Mouse (Mus musculus) CD4-positive, CD25-positive, alpha-beta regulatory T cell, adult 2 months (primary cell): ENCODE measurements around the gene Poc1a.
A peak's percentile ranks its signal among the peaks of the same experiment; 100 is the strongest.

Experiments
- DNase-seq: peaks from one replicate; pipeline ENCODE4 v3.0.0-alpha.2; 2012; ENCODE audit warnings: low read depth, low spot score

Gene Poc1a

DNA sequence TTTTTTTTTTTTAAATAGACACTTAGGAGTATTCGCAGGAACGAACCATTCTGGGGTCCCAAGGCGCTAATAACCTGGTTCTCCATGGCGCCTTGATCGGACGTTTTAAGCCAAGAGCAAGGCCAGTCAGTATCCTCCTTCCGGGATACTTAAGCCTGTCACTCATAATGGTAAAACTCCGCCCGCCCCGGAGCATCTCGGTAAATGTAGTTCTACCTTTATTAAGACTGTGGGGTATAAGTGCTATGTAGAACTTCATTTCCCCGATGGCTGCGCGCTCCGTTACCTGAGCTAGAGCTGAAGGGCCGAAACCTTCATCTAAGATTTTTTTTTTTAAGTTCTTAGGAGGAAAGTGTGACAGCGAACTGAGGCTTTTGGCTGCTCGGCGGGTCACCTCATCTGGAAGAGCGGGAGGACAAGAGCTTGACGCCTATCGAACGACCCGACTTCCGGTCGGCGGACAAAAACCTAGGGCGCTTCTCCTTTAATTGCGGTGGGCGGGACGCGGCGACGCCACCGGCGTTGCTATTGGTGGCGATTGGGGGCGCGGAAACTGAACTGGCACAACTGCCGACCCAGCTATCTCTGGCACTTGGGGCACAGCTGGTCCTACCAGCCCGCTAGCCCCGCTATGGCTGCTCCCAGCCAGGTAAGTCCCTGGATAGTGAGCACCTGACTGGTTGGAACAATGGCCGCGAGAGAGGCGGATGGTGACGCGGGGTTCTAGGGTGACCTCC lies at the start of gene Poc1a:
TSS of gene Poc1a (plus strand) at position 254 of the 737 bp plus-strand sequence.
- DNase-seq = peak; percentile 95

DNA sequence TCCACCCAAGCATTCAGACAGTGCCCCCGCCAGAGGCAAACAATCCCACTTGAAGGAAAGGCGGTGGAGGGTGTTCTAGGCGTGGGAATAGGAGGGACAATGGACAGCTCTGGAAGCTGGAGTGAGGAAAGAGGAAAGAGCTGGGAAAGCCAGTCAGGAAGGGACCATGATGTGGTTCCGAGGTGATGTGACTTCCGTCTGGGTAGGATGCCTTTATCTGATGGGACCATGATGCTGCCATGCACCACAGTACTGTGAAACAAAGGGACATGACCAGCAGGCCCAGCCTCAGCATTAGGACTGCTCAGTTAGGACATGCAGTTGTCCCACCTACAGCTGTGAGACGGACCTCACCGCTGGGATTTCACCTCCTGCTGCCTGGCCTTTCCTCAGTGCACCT lies 49.6 kb upstream of the Poc1a start:
- no peak for DNase-seq

DNA sequence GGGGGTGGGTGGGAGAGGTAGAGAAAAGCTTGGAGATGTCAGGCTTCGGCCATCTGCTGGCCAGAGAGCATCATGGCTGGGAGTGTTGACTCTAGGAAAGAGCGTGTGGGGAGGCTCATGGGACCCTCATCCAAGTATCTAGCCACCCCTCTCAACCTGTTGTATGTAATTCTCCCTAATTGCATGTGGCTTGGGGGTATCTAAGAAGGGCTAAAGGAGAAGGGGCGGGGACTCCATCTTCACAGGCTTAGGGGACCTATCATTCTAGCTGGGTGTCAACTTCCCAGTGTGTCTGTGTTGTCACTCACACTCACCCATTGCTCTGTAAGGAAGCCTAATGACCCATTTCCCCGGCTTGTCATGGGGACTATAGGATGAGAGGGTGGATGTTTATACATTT lies 49.0 kb upstream of the Poc1a start:
- DNase-seq = no peak

DNA sequence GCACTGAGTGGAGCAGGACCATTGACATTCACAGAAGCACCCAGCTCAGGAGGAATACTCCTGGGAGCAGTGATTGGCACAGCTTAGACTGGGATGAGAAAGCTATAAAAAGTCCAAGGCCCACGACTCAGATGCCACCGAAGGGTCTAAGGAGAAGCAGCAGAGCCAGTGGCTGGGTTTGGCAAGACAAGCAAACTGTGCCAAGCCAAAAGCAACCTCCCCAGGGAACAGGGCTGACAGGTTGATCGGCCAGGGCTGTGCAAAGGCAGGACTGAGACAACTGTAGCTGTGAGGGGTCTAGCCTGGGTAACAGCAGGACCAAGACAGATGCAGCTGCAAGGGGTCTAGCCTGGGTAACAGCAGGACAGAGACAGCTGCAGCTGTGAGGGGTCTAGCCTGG lies 47.9 kb upstream of the Poc1a start:
- no peak for DNase-seq

DNA sequence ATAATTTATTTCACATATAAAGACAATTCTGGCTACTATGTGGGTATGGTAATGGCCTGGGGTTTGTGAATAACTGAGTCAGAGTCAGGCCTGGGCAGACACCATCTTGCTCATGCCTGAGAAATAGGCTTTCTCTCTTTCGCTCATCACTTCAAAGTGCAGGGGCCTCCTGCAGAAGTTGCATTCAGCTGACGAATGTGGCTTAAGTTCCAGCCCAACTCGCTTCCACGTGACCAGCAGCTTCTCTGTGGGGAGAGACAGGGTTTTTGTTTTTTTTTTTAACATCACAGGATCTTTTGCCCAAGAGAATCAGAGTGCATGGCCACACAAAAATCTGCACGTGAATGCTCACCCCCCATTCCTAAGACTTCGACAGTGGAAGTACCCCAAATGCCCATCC lies 46.9 kb upstream of the Poc1a start:
- no peak for DNase-seq

DNA sequence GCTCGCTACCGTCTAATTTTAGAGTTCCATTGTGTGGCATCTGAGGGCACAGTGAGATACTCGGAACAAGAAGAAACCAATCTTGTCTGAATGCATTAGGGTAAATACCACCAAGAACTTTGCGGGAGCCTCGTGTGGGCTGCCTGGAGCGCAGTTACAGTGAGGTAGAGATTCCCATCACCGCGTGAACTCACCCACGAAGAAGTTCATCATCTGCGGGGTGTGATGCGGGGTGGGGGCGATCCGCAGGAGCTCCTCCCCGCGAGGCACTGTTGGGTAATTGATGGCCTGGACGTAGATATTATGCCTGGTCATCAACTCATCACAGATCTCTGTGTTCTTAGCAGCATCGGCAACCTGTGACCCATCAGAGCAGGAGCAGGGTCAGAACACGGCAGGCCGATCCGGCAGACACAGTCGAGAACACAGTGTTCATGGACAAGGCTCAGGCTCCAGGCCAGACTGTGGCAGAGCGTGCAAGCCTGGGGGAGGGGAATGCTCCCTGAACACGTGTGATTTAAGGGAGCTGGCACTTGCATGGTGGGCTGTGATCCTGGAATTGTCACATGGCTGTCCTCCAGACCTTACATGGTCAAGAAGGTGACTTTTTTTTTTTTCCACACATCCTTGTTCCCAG lies 45.5 kb upstream of the Poc1a start:
- no peak for DNase-seq

DNA sequence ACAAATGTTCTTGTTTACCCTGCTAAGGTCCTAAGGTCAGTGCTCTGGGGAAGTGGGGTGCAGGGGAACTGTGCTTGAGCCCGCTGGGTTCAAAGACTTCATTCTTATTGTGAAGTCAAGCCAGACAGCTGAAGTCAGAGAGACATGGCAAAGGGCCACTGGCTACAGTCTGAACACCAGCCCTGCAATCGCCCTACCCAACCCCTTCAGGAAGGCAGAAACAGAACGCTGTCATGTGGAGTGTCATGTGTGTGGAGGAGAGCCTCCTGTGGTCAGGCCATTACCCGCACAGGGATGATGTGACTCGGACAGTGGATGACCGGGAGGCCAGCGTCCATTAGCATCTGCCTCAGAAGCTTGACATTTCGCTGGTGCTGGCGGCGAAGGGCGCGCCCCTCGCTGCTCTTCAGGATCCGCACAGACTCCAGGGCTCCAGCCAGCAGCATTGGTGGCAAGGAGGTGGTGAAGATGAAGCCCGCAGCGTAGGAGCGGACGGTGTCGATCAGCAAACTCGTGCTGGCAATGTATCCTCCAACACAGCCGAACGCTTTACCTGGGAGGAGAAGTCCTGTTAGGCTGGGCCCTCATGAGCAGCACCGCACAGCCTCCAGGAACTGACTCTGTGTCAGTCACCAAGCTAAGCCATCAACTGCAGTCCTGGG lies 44.6 kb upstream of the Poc1a start:
- DNase-seq = no peak

DNA sequence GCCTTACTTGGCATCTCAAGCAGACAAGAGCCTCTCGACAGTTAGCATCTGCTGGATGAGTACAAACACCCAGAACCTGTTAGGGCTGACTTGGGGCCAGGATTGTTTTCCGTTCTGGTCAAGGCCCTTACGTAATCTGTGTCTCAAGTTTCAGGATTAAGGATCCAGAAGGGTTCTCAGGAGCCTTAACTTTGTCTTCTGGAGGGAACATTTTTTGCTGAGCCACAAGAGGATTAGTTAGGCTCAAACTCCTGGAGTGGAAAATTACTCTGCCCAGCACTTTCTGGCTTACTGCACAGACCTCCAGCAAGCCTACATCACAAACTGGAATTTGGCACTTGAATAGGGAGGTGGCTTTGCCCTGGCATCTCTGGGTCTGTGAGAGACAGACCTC lies 44.0 kb upstream of the Poc1a start:
- DNase-seq = no peak

DNA sequence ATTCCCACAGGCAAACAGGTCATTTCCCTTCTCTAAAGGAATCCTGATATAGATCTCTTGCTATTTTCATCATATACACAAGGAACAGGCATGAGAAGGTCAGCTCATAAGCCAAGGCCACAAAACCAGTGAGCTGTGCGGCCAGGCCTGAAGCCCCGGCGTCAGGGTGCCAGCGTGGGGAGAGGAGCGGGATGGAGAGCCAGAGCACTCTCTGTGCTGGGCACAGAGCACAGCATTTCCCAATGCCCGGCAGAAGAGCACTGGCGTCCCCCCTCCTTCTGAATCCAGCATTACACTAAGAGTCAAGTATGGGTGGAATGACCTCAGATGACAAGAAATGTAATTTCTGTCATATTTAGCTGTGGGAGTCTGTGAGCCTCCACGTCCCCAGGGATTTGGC lies 43.5 kb upstream of the Poc1a start:
- no peak for DNase-seq

DNA sequence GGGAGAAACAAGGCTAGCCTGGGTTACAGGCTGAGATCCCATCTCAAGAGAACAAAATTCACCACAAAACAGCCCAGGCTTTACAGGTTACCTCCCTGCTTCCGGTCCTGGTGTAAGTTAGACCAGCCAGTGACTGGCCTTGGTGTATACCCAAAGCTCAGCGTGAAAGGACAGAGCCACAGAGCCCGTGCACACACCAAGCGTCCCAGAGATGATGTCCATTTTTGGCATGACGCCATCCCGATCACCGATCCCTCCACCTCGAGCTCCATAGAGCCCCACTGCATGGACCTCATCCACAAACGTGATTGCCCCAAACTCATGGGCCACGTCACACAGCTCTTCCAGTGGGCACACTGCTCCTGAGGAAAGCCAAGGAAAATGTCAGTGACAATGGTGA lies 43.0 kb upstream of the Poc1a start:
- no peak for DNase-seq

DNA sequence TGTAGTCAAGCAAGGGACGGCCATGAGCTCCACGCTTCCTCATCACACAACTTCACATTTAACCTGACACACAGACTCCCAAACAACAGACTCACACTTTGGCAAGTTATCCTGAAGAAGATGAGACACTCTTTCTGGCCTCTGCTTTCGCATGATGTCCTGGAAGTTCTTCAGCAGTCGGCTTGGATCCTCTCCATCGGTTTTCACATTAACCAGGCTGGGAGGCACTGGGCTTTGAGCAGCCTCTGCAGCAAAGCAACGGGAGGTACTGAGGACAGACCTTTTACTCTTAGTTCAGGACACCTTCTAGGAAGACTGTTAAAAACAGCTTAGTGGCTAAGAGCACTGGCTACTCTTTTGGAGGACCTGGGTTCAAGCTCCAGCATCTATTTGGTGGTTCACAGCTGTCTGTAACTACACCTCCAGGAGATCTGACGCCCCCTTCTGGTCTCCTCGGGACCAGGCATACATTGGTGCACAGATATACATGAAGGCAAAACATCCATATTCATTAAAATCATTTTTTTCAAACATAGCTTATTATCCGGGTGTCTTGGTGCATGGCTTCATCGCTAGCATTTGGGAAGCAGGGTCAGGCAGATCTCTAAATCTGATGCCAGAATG lies 39.2 kb upstream of the Poc1a start:
- no peak for DNase-seq

DNA sequence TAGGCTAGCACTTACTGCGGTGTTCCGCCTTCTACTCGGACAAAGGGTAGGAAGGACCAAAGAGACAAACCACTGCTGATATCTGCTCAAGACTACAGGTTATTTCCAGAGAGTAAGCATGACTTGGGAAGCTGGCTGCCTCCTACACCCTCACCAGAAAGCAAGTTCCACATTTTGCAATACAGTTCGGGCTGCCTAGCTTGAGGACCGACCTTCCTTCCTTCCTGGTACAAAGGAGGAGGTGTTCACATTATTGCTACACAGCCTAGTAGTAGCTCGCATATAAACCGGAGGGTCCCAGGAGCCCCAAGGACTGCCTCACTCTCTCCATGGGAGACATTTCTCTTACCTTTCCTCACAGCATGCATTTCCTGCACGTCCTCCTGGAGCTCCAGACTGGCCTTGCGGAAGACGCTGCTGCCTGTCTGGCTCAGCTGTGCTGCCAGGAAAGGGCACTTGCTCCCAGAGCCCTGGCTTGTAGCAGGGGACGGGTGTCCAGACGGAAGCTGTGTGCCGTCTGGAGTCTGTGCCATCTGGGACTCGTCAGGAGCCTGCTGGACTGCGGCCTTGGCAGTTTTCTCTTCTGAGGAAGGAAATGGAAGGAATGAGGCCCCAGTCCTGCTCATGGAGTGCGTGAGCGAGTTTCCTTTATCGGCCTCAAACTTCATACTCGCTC lies 37.9 kb upstream of the Poc1a start:
- no peak for DNase-seq

DNA sequence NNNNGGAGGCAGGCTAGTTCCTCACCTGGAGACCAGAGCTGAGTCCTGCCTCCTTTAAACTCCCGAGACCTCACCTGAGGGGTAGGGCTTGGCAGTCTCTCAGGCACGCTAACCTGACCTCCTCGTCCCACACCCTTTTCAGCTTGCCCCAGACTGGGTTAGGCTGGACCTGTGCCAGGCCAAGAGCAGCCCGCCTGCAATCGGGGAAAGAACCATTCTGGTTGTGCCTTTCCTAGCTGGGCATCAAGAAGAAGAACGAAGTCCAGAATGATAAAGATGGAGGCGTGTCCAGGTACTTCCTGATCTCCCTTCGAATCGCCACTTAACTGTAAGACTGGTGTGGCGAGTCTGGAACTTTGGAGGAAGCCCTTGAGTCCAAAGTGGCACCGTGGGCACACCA lies 31.3 kb upstream of the Poc1a start:
- DNase-seq = no peak

DNA sequence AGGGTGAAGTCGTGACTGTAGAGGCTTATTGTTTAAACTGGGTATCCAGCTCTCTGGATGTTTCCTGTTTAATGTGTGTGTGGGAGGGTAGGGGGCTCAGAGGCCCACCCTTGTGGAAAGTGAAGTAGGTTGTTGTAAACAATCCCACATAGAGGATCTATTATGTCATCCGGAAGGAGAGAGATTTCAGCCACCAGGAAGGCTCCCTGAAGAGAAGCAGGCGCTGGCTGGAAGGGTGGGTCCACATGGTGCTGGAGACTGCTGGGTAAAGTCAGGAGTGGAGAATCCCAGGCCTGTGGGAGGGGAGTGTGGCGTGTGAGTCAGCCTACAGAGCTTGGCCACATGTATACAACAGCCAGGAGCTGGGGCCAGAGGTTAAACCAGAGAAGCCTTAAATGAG lies 30.6 kb upstream of the Poc1a start:
- no peak for DNase-seq

DNA sequence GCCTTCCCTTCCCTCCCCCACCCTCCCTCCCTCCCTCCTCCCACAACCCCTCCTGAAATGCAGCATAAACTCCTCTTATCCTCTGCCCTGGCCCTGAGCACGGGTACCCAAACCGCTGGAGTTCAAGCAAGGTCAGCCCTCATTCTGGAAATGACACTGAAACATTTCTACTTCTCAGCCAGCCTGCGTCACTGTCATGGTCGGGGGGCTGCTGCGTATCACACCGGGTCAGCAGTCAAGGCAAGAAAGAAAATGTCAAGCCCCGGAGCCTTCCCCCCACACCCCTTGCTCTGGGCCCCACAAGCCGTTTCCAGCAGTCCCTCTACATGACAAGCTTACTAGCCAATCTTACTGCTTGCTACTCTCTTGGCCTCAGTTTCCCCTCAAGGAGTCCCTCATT lies 29.8 kb upstream of the Poc1a start:
- no peak for DNase-seq

DNA sequence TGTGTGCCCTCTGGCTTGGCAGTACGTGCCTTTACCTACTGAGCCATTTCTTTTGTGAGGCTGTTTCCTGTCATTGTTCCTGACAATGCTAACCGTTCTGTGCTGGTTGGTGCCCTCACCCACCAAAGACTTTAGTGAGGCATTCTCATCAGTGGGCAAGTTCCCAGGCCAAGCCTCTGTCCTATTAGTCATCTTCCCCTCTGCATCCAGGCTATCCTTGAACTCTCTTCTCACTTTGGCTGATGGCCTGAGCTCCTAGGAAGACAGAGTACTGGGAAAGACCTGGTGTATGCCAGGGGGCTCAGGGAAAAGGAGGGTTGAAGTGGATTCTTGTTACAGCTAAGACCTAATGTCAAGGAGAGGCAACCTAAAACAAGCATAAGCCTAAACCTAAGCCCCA lies 26.9 kb upstream of the Poc1a start:
- no peak for DNase-seq

DNA sequence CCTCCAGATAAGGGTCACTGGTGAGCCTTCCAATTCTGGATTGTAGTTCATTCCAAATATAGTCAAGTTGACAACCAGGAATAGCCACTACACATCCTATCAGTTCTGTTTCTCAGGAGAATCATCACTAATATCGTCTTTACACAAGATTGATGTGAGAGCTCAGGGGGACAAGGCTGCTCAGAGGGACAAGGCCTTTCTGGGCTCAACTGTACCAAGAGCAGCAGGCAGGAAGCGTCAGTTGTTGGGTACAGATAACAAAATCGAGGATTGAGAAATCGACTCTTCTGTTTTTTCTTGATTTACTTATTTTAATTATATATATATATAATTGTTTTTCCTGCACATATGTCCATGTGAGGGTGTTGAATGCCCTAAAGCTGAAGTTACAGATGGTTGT lies 22.4 kb upstream of the Poc1a start:
- DNase-seq = no peak

DNA sequence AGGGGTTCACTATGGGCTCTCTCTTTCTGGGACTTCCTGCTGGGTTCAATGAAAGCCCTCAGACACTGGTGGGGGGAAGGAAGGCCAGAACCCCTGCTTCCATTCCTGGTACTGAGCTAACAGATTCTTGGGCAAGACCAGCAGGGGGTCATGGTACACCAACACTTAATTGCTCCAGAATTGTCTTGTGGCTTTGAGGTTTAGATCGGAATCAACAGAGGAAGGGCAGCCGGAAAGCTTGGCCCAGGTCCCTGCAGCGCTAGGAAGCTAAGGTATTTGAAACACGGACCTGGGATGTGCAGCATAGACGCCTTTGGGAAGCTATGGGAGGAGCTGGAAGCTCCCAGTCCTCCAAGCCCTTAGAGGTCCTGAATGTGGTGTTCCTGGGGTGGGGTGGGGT lies 21.9 kb upstream of the Poc1a start:
- DNase-seq = no peak

DNA sequence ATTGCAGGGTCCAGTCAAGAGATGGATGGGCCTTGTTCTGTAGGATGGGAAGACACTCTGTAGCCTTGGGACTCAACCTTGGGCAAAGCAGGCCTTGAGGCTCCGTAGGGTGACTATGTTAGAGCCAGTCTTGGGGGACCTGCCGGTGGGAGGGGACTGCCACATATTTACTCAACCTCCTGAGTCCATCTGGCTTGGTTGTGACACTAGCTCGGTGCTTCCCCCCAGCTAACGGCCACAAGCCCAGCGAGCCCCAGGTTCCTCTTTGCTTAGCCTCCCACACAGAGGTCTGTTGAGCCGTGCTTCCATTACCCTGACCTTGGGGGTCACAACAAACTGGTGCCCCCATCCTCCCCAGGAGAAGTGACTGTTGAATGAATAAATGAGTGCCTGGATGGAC lies 19.8 kb upstream of the Poc1a start:
- no peak for DNase-seq

DNA sequence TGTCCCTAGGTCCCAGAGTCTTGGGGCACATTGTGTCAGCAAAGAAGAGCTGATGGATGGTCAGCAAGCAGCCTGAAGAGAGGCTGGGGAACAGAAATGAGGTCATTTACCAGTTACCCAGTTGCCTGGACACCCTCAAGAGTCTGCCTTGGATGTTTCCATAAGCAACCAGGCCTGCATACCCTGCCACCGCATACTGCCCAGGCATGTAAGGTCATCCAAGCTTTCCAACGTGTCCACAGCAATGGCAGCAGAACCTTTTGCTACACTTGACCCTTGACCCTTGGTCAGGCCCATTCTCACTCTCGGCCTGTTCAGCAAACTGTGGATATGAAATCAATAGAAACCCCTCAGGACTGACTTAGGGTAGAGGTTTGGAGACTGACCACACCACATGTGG lies 19.4 kb upstream of the Poc1a start:
- no peak for DNase-seq

DNA sequence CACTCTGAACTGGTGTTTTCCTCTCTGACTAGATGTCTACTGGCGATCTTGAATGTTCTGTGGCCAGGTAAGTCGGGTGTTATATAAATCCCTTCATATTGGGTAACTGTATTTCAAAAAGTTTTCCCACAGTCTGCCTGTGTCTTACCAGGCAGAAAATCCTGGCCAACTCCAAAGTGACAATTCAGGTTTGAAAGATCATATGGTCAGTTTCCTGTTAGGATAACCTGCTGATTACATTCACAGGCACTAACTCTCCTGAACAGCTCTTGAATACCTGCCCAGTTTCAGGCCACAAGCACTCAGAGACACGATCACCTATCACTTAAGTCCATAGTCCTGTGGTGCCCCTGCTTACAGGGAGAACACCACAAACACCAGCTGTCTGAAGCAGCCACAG lies 18.8 kb upstream of the Poc1a start:
- DNase-seq = no peak

DNA sequence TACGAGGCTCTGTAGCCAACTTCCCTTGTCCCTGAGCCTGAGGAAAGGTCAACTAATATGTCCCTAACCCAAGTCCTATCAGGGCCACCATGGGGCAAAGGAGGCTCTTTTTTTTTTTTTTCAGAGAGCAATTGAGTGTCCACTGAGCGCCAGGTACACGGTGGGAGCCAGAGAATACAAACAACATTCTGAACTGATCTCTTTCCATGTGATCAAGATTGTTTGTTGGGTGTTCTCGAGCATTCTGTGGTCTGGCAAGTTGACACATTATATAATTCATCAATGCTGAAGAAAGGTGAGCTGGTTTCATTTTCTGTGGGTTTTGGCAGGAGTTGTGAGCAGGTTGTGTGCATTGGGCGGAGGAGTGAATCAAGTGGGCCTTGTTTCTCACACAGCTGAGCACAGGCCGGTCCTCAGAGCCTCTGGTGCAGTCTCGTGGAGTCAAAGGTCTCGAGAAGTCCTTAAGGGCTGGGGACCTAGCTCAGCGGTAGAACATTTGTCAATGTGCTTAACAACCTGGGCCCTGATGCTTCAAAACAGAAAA lies 17.4 kb upstream of the Poc1a start:
- no peak for DNase-seq
